Mouse (Mus musculus) G1E (cell line): ENCODE results near the gene Lrba.

ENCODE experiments used
- CTCF ChIP-seq: IDR thresholded peaks from 2 replicates; pipeline ENCODE4 v1.5.1; 2012; ENCODE audit warnings: low read depth, low read length, inconsistent platforms, mixed read lengths
- GATA1 ChIP-seq: IDR thresholded peaks from 2 replicates; pipeline ENCODE4 v1.6.1; 2012; ENCODE audit warnings: borderline replicate concordance, low read length, inconsistent platforms, mixed read lengths
- POLR2AphosphoS5 ChIP-seq: IDR thresholded peaks from 2 replicates; pipeline ENCODE4 v1.6.1; 2012; ENCODE audit warnings: low read depth, low read length, inconsistent platforms; ENCODE audit not compliant: insufficient replicate concordance
- TAL1 ChIP-seq: conservative IDR thresholded peaks from 2 replicates; pipeline ENCODE4 v1.6.1; 2012; ENCODE audit warnings: low read depth, low read length, inconsistent platforms, mixed read lengths

DNA sequence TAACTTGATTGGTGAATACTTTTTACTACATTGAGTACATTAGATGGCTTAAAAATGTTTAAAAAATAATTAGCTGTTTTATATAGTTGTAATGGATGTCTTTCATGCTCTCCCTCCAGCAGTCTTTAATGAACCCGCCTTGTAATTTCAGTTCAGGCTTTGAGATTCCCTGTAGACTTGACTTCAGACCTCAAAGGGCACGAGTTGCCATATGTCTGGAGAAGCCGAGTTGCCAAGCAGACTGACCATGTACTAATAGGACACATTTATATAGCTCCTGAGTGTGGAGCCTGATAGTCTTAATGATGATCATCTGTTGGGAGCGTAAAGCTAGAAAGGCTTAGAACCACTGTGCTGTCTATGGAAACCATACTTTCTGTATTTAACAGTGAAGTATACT, 161.8 kb downstream of the Lrba start:
- no peak for TF ChIP-seq CTCF
- no peak for TF ChIP-seq GATA1
- TF ChIP-seq POLR2AphosphoS5: no peak
- no peak for TF ChIP-seq TAL1
